Mouse (Mus musculus) cerebellum, adult 11 months (tissue): ENCODE data around the gene Amotl1.
"Not testable (repeated sequence)": the region's sequence is repeated elsewhere in the genome, so short reads cannot be mapped to it uniquely, and the experiment has no call there.

ENCODE experiments used
- DNase-seq: peaks from one replicate; pipeline ENCODE4 v3.0.0; 2022

Gene Amotl1

DNA sequence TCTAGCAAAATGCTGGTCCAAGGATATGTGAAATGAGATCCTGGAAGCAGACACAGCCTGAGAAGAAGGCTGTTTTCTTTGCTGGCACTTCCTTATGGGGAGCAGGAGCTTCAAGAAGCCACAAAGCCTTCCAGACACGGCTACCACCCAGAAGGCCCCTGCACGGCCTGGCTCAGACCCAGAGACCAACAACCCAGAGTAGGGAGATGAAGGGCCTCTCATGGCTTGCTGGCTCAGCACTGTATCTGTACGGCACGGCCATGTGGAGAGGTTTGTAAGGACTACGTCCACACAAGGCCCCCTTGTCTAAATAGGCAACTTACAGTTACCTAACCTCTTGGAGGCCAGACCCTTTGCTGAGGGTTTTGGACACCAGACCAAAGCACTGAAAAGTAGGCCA is 45.1 kb downstream of the Amotl1 start:
- DNase-seq: no peak

DNA sequence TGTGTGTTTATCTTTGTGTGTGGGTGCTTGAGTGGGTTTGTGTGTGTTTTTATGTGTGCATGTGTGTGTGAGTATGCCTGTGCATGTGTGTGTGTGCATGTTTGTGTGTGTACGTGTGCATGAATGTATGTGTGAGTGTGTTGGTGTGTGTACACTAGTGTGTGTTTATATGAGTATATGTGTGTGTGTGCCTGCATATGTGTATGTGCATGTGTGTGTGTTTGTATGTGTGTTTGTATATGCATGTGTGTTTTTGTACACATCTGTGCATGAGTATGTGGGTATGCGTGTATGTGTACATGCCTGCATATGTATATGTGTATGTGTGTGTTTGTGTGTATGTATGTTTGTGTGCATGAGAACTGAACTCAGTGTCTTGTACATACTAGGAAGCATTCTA is 46.7 kb downstream of the Amotl1 start:
- no peak for DNase-seq

DNA sequence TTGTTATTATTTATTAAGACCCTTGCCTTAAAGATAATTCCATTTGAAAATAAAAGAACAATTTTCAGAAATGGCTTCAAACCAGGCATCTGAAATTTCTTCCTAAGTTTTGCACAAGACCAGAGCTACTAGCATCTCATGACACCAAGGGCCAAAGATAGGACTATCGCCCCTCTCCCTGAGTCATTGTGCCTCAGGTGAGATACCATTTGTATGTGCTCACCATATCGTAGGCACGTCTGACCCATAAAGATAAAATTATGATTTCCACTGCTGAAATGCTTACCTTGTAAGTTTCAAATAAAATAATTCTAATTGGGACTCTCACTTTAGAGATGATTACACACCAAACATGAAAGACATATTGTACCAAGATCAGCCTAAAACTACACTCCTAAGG is 47.4 kb downstream of the Amotl1 start:
- DNase-seq: no peak

DNA sequence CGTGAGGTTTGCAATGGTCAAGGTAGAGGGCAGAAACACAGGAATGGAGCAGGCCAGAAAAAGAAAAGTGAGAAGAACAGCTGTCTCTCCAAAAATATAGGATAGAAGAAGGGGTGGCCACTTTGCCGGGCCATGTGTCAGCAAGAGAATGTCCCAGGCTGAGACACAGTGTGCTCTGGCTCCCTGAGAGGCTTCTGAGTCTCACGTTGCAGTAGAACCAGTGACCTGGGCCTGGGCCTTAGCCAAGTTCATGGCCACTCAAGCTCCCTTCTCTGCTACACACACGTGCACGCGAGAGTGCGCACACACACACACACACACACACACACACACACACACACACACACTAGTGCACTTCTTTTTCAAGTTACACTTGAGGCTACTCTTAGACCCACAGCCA is 48.0 kb downstream of the Amotl1 start:
- no peak for DNase-seq

DNA sequence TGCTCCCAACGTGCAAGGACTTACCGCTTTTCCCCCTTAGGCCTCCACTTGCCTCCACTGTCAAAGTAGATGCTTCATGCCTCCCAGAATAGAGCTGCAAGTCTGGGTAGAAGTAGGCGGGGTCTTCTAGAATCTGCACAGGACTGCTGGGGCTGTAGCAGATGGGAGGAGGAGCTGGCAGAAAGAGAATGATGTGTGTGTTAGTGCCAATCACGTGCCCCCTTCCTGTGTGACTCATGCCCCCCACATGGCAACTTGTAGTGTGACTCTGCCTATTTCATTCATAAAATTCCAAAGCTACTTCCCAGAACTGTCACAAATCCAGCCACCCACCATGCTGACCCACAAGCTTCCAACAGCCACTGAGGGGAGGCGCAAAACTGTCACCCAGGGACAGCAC is 48.4 kb downstream of the Amotl1 start:
- no peak for DNase-seq

DNA sequence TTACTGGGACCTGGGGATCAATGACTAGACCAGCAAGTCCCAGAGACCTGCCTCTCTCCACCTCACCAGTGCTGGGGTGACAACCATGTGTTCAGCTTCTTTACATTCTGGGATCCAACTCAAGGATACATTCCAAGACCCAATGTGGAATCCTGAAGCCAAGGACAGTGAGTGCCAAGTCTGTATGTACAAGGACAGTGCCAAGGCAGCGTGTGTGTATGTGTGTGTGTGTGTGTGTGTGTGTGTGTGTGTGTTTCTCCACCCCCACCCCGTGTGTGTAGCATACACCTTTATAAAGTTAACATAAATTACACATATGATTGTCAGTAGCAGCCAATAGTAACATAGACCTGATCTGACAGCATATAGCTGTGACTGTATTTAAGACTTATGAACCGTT is 49.0 kb downstream of the Amotl1 start:
- no peak for DNase-seq

DNA sequence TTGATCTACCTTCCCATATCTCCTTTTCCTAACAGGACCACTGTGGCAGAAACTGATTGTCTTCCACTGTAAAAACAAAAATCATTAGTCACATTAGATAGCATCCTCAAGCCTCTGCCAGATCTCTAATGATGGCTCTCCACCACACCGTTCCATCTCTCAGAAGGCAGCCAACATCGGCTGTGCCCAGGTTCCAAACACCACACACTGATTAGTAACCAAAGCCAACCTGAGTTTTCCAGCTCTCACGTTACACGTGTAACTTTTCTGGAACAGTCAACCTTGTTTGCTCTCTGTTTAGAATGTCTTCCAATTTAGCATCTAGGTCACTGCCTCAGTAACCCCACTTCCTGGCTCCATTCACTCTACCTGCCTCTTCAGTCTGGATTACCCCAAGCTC is 51.0 kb downstream of the Amotl1 start:
- DNase-seq: no peak

DNA sequence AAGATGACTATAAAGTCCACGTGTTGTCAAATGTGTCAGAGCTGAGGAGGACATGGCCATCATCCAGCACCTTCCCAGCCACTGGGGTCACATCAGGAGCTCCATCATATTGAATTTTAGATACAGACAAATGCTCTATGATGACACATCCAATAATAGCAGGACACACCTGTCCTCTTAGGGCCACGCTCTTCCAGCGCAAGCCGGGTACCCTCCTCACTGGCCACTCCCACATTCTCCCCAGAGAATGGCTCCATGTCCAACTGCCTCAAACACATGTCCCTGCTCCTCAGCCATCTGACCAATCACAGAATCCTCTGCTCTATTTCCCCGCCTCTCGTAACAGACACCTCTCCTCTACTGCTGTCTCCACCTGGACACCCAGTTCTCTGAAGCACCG is 54.2 kb downstream of the Amotl1 start:
- no peak for DNase-seq

DNA sequence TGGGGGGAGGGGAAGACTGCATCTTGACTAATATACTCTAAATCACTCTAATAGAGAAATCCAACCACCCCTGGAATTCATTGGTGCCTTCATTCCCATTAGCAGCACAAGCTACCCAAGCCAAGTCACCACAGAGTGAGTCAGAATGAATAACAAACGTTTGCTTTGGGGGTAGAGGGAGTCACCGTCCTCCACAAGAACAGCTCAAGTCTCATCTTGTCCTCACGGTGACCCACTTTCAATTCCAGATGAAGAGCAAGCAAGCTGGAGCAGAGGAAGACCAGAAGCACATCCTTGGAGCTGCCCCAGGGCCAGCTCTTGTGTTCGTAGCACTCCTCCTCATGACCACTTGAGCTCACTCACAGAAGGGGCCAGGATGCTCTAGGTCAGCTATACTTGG is 56.2 kb downstream of the Amotl1 start:
- no peak for DNase-seq

DNA sequence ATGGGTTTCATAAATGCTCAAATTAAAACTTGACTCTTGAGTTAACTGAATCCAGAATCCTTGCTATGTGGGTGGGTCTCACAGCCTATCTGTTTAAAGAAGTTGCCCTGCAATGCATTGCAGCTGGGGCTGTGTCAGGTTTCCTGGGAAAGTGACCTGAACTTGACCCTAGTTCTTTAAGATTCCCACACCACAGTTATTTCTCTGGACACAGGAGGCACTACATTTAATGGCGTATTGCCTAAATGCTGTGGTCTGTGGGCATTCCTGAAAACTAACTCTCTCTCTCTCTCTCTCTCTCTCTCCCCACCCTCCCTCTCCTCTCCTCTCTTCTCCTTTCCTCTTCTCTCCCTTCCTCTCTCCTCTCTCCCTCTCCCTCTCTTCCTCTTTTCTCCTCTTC is 59.2 kb downstream of the Amotl1 start:
- DNase-seq: no peak

DNA sequence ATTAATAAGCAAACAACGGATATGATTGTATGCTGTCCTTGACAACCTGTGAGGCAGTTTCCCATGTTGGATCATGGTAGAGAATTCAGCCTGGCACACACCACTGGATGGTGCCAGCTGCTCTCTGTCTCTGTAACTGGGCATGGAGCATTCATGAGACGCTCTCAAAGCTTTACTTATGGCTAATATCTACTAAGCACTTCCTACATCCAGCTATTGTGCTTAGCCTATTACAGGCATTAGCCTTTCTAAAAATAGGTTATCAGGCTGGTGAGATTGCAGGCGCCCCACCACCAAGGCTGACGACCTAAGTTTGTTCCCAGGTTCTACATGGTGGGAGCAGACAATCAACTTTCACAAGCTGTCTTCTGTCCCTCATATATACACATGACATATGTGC is 65.9 kb downstream of the Amotl1 start:
- no peak for DNase-seq

DNA sequence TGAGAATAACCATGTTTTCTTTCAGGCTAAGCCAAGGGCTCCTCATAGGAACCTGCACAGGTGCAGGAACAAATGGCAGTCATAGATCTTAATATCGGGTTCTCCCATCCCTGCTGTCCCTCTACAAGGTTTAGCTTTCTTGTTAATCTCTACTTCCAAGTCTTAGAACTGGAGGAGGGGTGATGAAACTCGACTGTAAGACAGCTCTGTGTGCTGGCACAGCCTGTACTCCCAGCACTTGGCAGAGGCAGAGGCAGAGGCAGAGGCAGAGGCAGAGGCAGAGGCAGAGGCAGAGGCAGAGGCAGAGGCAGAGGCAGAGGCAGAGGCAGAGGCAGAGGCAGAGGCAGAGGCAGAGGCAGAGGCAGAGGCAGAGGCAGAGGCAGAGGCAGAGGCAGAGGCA is 68.5 kb downstream of the Amotl1 start:
- not testable (repeated sequence) for DNase-seq

DNA sequence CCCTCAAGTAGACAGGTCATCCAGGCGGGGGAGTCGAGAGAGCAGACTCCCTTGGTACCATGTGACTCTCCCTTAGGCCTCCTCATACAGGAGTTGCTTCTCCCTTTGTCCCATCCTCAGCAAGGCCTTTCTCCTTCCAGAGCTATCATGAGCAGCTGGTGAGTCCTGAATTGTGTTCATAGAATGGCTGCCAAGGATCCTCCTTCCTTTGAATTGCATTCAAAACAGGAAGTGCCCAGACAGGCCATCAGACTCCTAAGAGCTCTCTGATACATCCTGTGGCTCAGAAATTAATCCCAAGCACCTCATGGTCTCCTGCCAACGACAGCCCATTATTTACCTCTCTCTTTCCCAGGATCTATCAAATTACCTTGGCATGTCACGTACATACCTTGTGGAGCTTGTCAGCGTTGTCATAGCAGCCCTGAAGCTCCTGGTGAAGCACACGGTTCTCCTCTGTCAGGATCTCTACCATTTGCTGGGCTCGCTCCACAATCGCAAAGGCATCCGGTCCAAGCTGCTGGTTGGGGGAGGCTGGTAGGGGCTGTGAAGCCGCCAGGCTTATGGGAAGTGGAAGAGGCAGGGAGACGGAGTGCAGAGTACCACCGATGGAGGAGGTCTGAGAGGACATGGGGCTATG is 70.0 kb downstream of the Amotl1 start:
- DNase-seq: peak; percentile 8

DNA sequence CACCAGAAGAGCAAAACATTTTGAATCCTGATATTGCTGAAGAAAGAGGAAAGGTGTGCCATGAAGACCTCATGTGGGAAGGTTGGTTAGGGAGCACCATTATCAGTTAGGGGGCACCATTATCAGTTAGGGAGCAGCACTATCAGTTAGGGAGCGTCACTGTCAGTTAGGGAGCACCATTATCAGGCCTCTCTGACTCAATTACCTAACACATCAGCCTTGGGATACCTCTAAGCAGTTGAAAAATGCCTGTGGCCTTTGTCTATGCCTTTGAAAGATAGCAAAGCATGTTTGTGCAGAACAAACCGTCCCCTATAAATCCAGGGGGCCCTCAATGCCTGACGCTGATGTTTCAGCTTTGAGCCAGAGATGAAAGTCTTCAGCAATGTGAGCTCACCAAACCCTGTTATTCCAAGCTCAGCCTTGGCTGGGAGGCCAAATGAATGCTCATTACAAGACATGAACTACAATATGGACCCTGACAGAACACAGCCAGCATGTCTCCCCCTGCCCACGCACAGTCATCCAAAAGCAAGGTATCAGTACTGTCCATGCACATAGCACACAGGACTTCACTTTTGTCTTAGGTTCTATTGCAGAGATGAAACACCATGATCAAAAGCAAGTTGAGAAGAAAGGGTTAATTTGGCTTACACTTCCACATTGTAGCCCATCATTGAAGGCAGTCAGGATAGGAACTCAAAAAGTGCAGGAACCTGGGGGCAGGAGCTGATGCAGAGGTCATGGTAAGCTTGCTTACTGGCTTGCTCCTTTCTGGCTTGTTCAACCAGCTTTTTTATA is 75.5 kb downstream of the Amotl1 start:
- DNase-seq: no peak

DNA sequence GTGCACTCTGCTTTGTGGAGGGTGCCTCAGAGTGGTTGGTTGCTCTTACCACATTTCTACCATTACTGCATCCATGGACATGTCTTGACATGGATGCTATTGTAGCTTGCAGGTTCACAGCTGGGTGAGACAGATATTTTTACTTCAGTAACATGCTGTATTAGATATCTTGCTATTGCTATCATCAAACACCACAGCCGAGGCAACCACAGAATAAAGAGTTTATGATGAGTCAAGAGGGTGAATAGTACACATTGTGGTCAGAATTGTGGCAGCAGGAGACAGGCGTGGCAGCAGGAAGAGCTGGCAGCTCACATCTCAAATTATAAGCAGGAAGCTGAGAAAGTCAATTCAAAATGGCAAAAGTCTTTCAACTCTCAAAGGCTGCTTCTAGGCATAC is 76.4 kb downstream of the Amotl1 start:
- no peak for DNase-seq

DNA sequence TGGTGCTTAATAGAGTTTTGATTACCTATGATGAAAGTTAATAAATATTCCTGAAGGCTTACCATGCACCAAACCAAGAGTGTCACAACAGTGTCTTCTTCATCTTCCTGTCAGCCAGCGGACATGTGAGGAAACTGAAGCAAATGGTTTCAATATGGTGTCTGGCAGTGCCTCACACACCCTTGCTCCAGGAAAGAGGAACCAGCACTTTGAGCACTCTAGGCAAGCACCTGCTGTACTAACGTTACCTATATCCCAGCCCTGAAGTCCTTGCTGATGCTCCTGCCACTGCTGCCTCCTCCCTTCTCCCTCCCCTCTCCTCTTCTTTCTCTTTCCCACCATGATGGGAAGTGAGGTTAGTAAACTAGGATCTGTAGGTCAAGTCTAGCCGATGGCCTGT is 80.4 kb downstream of the Amotl1 start:
- no peak for DNase-seq

DNA sequence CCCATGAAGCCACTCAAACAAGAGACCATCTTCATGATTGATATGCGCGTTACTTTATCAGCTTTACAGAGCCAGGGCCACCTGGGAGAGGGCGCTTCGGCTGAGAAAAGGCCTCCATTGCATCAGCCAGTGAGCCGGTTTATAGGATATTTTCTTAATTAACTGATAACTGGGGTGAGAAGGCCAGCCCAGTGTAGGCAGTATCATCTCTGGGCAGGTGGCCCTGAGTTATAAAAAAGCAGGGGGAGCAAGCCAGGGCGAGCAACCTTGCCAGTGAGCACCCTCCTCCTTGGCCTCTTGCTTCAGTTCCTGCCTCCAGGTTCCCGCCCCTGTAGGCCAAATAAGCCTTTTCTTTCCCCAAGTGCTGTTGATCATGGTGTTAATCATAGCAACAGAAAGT is 81.5 kb downstream of the Amotl1 start:
- no peak for DNase-seq

DNA sequence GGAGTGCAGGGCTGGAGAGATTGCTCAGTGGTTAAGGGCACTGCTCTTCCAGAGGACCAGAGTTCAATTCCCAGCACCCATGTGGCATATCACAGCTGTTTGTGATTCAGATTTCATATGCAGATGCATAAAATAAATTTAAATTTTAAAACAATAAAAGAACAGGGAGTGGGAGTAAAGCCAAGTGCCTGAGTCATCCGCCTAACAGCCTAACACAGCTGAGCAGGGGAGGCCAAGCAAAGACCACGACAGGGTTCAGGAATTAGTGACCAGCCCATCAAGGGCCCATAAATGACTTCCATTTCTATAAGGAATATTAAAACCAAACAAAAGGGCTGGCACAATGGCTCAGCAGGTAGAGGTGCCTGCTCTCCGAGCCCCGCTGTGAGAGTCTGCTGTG is 84.3 kb downstream of the Amotl1 start:
- no peak for DNase-seq

DNA sequence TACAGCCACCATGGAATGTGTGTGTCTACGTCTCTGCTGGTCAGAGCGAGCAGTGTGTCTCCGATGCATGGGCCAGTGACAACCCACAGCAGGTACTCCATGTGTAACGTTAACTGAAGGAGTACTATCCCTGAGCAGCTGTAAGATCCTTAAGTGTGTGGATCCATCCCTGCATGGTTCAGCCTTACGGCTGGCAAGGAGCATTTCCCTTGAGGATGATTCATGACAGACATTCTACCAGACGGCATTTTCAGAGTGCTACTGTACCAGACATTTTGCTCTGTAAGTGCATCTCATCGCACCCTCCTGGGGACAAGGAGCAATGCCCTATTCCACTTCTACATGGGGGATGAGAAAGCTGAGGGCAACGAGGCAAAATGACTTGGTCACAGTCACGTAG is 84.9 kb downstream of the Amotl1 start:
- no peak for DNase-seq

DNA sequence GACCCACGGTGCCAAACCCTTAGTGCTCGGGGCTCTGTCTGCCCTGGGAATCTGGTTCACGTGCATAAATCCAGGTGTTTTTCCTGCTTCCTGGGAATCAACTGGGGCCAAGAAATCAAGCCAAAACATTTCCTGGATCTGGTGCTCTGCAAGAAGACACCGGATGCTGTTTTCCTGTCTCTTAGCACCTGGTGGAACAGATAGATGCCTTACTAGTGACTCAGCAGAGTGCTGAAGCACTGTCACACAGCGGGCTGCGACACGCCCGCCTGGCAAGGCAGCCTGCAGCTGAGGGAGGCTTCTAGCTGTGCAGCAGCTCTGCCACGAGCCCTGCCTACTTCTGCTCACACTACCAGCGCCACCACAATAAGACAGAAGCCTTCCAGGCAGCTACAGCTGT is 85.4 kb downstream of the Amotl1 start:
- no peak for DNase-seq

DNA sequence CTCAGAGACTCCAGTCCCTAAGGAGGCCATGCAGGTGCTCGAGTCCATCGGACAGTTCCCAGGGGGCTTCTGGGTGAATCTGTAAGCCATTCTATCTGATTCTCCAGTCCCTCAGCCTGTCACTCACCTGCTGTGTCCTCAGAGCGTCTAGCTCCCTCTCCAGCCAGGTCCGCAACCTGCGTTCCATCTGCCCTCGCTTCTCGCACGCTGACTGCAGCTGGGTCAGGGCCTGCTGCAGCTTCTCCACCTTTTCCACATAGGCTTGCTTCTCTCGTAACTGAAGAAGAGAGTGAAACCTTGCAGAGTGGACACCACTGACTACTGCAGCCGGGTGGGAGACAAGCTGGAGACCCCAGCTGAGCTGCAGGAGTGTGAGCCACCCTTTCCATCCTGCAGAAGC is 86.5 kb downstream of the Amotl1 start:
- DNase-seq: no peak

DNA sequence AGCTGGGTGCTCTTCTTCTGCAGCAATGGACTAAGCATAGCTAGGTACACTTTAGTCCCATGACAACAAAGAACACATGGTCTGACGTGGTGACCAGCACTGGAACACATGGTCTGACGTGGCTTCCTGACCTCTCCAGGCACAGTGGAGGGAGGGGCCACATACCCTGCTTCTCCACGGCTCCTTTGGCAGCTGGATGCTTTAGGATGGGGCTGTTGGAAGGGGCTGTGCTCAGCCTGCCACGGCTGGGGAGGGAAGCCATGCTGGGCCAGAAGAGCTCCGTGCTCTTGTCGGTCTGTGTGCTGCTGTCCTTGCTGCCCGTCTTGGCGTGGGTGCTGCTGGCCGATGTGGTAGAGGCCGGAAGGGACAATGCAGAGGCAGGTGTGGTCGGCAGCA is 96.5 kb downstream of the Amotl1 start:
- no peak for DNase-seq

DNA sequence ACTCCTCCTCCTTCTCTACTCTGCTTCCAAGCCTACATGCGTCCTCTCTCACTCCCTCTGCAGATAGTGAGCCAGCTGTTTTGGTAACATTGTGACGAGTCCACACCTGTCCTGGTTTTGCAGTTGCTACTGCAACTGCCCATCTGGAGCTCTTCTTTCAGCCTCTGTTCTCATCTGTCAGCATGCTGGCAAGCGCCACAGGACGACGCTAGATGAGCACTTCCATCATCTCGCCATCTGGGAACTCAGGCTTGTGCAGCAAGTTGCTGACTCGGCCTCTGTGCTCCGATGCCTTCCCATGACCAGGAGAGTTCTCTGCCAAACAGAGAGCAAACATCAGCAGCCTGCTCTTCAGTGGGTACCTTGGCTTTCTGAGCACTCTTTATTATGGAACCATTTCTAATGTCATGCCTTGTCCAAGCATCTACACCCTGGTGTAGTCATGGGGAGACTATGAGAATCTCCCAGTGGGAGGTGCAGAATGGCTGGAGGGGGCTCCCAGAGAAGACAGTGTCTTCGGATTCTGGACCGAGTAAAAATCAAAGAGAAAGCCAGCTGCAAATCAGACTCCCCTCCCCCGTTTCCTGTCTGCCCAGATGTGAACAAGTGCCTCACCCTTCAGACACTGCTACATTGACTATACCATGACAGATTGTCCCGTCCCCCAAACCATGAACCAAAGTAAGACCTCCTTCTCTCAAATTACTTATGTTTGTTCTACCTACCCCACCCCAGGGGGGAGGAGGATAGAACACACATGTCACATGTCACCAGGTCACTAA is 97.1 kb downstream of the Amotl1 start:
- DNase-seq: no peak
